Mouse (Mus musculus) hindbrain, embryonic 16.5 days (tissue): Measurements from ENCODE around the gene Polr2j. TPM values are rescaled to one million over a fixed set of nuclear protein-coding genes. Genes with fewer than 3 reads are reported as not detected.

Experiments
- ATAC-seq: fragments of 200-750 bp; cut with Nextera tagmentation; 2 replicates; pipeline ENCODE4 v1.8.0; 2017; ENCODE audit warnings: moderate TSS enrichment, moderate library complexity
- H3K27ac ChIP-seq: fragments of 300-500 bp; sonication (generic); 2 replicates; pipeline ENCODE4 v1.5.1; 2014; ENCODE audit warnings: low read depth, mild to moderate bottlenecking, control low read depth, low read length, moderate library complexity
- H3K27me3 ChIP-seq: fragments of 300-500 bp; sonication (generic); replicated peaks from 2 replicates; pipeline ENCODE4 v1.6.1; 2014; ENCODE audit warnings: low read length; ENCODE audit not compliant: control insufficient read depth, insufficient read depth
- H3K36me3 ChIP-seq: fragments of 300-500 bp; sonication (generic); 2 replicates; pipeline ENCODE4 v1.6.1; 2014; ENCODE audit warnings: mild to moderate bottlenecking, low read length, moderate library complexity, mixed read lengths; ENCODE audit not compliant: control insufficient read depth, insufficient read depth
- H3K4me1 ChIP-seq: fragments of 300-500 bp; sonication (generic); 2 replicates; pipeline ENCODE4 v1.6.1; 2014; ENCODE audit warnings: low read depth, low read length; ENCODE audit not compliant: control insufficient read depth, insufficient read depth
- H3K4me2 ChIP-seq: fragments of 300-500 bp; sonication (generic); 2 replicates; pipeline ENCODE4 v1.6.1; 2014; ENCODE audit warnings: mild to moderate bottlenecking, low read length, control low read depth, moderate library complexity
- H3K4me3 ChIP-seq: fragments of 300-500 bp; sonication (generic); 2 replicates; pipeline ENCODE4 v1.5.1; 2014; ENCODE audit warnings: mild to moderate bottlenecking, low read length, control low read depth, moderate library complexity
- H3K9ac ChIP-seq: fragments of 300-500 bp; sonication (generic); 2 replicates; pipeline ENCODE4 v1.6.1; 2014; ENCODE audit warnings: low read depth, mild to moderate bottlenecking, control low read depth, low read length, moderate library complexity
- H3K9me3 ChIP-seq: fragments of 300-500 bp; sonication (generic); 2 replicates; pipeline ENCODE4 v1.6.1; 2014; ENCODE audit warnings: mild to moderate bottlenecking, low read length, moderate library complexity; ENCODE audit not compliant: control insufficient read depth
- WGBS: fragments of 180-500 bp; shearing (Covaris S2); extraction: QIAGEN DNeasy Blood & Tissue Kit; methylation state at CpG from one replicate; pipeline ENCODE4 v1.1.7; 2014; 5-methylcytosine and 5-hydroxymethylcytosine counted together
- polyA plus RNA-seq: library from polyadenylated mRNA; unstranded; fragments of >200 nt; fragmentation: Nextera tagmentation; extraction: Ambion mirVana; gene quantifications from 2 replicates; pipeline ENCODE4 v1.2.1, GENCODE M21; 2015

Polr2j gene
- polyA plus RNA-seq, 1 experiment from 2014 or later = 210 TPM

DNA sequence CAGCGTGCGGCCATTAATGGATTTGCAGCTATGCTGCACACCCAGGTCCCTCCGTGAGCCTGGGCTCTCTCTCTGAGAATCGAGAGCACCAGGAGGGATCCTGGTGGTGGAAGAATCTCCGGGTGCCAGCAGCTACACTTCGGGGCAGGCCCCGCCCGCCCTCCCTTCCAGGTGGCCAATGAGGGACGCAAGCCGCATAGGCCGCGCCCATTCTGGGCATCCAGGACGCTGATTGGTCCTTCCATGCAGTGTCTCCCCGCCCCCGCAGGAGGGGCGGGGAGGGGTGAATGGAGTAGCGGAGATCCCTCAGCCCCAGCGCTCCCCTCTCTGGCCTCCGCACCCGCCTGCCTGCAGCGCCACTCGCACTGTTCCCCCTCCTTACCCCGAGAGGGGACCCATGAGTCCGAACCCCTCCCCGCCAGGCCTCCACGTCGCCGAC, 32.7 kb upstream of the Polr2j start, which contains the start of gene Rasa4:
Rasa4 (plus strand) TSS at position 248 of the 439 bp plus-strand sequence.
- ATAC-seq = peak; percentile 97
- no peaks in the 10 kb centered on the region for H3K36me3 ChIP-seq
- peaks cover 16% of the 10 kb centered on the region for H3K4me1 ChIP-seq
- H3K4me2 ChIP-seq = peak within 1 kb of the TSS; percentile 93
- H3K27me3 ChIP-seq = no peaks in the 10 kb centered on the region
- peak within 1 kb of the TSS; percentile 56; the same call in 1 of the 2 replicates for H3K27ac ChIP-seq
- H3K4me3 ChIP-seq = peak within 1 kb of the TSS; percentile 74
- H3K9me3 ChIP-seq = no peaks in the 10 kb centered on the region
- WGBS = 0% methylated on average over 24 of the region's 28 CpGs
- peak within 1 kb of the TSS; percentile 77 for H3K9ac ChIP-seq

DNA sequence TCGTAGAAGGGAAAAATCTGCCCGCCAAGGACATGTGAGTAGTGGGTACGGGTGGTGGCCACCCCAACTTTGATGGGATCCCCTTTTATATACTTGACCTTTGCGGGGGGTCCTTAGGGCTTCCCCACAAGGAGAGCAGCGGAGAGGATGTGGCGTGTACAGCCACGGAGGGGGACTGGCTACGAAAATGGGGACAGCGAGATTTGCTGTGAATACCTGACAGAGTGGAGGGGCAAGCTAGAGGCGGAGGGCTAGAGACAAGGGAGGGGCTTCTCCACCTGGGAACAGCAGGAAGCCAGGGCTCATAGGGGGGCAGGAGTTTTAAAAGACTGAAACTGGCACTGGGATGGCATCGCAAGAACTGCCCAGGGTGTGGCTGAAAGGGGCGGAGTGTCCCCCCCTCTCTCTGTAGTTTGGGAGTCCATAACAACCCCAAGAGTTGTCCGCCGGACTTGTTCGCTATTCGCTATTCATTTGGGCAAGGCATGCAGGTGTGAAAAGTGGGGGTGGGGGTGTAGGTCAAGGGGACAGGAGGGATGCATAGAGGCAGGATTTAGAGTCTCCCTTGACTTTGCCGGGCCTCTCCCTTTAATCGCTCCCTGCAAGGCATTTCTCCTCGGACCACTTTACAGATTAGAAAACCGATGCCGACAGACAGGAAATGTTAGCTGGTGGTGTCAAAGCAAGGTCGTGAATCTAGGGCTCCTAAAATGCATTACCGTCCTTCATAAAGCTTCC, 32.1 kb upstream of the Polr2j start:
- ATAC-seq = peak; percentile 48
- peak overlapping the region; percentile 77 for H3K9ac ChIP-seq
- H3K27ac ChIP-seq = peak overlapping the region; percentile 56; the same call in 1 of the 2 replicates
- peaks cover 16% of the 10 kb centered on the region for H3K4me1 ChIP-seq
- no peaks in the 10 kb centered on the region for H3K27me3 ChIP-seq
- no peaks in the 10 kb centered on the region for H3K9me3 ChIP-seq
- H3K36me3 ChIP-seq = no peaks in the 10 kb centered on the region
- 2% methylated on average over 23 of the region's 23 CpGs for WGBS
- H3K4me3 ChIP-seq = peak overlapping the region; percentile 74
- peak overlapping the region; percentile 93 for H3K4me2 ChIP-seq

- H3K27ac ChIP-seq = peak overlapping the region; percentile 44; the same call in 1 of the 2 replicates
- peaks cover 16% of the 10 kb centered on the region for H3K4me1 ChIP-seq
- peak; percentile 27; the same call in 1 of the 2 replicates for ATAC-seq
- no peaks in the 10 kb centered on the region for H3K9me3 ChIP-seq
- H3K27me3 ChIP-seq = no peaks in the 10 kb centered on the region
- no peaks in the 10 kb centered on the region for H3K36me3 ChIP-seq
- H3K9ac ChIP-seq = peak overlapping the region; percentile 77
- WGBS = 5% methylated on average over 21 of the region's 21 CpGs
- H3K4me2 ChIP-seq = peak overlapping the region; percentile 93
- peak overlapping the region; percentile 74 for H3K4me3 ChIP-seq
These were observed 31.4 kb upstream of the Polr2j start for GRCm38 (mm10) chr5:136084891-136085651.

GRCm38 (mm10) chr5:136086290-136086689, 30.1 kb upstream of the Polr2j start:
- H3K27me3 ChIP-seq = no peaks in the 10 kb centered on the region
- no peak overlapping the region for H3K4me3 ChIP-seq
- no peaks in the 10 kb centered on the region for H3K36me3 ChIP-seq
- peaks cover 16% of the 10 kb centered on the region for H3K4me1 ChIP-seq
- no peak overlapping the region for H3K9ac ChIP-seq
- WGBS = 88% methylated on average over 8 of the region's 8 CpGs
- H3K4me2 ChIP-seq = no peak overlapping the region
- H3K9me3 ChIP-seq = no peaks in the 10 kb centered on the region
- no peak overlapping the region for H3K27ac ChIP-seq
- ATAC-seq = no peak

DNA sequence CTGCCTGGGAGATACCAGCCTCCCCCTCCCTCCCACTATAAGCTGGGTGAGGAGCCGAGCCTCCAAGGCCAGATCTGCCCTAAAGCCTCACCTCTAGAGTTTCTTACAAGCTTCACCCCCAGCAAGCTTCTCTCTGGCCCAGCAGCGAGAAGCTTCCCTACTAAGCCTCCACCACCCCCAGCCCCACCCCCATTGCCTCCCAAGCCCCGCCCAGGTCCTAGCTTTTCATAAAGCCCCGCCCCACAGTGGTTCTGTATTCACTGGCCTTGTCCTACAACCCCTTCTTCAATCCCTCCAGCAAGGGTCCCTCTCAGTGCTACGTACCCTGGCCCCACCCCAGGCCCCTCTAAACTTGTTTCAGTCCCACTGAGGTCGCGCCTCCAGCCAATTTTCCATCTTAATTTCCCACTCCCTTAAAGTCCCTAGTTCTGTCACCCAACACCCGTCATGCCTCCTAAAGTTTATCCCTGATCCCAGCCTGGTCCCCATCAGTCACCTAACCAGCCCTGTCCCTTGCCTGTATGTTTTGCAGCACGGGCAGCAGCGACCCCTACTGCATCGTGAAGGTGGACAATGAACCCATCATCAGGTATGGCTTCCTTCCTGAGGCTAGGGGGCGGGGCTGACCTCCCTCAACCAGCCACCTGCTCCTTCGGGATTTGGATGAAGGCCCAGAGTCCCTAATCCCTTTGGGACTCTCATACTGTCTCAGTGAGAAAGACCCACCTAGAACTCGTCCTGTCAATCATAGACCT, 27.4 kb upstream of the Polr2j start:
- no peak overlapping the region for H3K4me2 ChIP-seq
- H3K36me3 ChIP-seq = no peaks in the 10 kb centered on the region
- H3K4me3 ChIP-seq = no peak overlapping the region
- WGBS = 17% methylated on average over 14 of the region's 14 CpGs
- no peaks in the 10 kb centered on the region for H3K27me3 ChIP-seq
- no peak overlapping the region for H3K9ac ChIP-seq
- H3K4me1 ChIP-seq = peaks cover 14% of the 10 kb centered on the region
- no peak overlapping the region for H3K27ac ChIP-seq
- no peaks in the 10 kb centered on the region for H3K9me3 ChIP-seq
- ATAC-seq = no peak

DNA sequence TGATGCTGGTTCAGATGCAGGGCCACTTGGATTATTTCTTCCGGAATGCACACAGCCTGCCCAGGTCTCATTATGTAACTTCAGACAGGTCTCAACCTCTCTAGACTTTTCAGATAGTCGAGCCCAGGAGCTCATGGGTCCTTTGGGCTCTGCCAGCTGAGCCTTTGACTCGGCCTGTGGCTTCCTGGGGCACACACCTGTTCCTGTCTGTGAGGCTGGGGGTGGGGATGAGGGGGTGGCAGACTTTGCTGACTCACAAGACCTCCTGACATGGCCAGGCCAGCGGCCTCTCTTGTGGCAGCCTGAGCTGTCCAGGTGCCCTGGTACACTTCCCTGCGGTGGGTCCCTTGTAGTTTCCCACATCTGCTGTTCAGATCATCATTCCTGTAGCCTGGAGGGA, 24.5 kb upstream of the Polr2j start:
- no peaks in the 10 kb centered on the region for H3K9me3 ChIP-seq
- H3K27ac ChIP-seq = no peak overlapping the region
- H3K4me1 ChIP-seq = no peaks in the 10 kb centered on the region
- no peaks in the 10 kb centered on the region for H3K36me3 ChIP-seq
- no peak for ATAC-seq
- no peak overlapping the region for H3K4me3 ChIP-seq
- no peaks in the 10 kb centered on the region for H3K27me3 ChIP-seq
- no peak overlapping the region for H3K4me2 ChIP-seq
- 65% methylated on average over 5 of the region's 5 CpGs for WGBS
- H3K9ac ChIP-seq = no peak overlapping the region

DNA sequence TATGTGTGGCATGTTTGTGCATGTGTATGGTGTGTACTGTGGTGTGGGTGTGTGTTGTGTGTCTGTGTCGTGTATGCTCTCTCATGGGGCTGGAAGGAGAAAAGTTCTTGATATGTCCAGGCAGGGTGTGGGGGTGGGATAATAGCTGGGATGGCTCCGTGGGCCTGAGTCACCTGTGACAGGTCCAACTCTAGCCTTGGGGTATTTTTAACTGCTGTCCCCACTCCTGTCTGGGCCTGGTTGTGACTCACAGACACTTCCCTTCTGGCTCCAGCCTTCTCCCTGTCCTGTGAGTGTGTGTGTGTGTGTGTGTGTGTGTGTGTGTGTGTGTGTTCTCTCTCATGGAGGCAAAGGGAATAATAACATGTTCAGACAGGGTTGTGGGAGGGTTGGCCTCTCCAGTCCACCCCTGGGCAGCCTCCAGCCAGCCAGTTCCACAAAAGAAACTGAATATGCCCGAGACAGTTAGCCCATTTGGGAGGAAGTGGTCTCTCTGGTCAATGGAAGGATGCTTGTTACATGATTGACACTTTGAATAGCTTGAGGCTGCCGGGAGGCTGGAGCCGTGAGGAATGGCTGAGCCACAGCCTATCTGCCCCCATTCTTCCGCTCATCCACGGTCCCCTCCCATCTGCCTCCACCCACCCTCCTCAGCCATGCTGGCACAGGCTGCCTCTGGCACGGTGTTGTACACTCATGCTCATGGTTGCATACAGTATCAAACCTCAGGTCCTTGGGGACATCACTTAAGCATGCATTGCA, 22.0 kb upstream of the Polr2j start:
- no peak overlapping the region for H3K9ac ChIP-seq
- H3K4me2 ChIP-seq = no peak overlapping the region
- no peak overlapping the region for H3K27ac ChIP-seq
- no peak overlapping the region for H3K4me3 ChIP-seq
- no peaks in the 10 kb centered on the region for H3K27me3 ChIP-seq
- 44% methylated on average over 8 of the region's 8 CpGs for WGBS
- ATAC-seq = no peak
- H3K4me1 ChIP-seq = no peaks in the 10 kb centered on the region
- no peaks in the 10 kb centered on the region for H3K36me3 ChIP-seq
- no peaks in the 10 kb centered on the region for H3K9me3 ChIP-seq

- 65% methylated on average over 7 of the region's 7 CpGs for WGBS
- H3K9me3 ChIP-seq = no peaks in the 10 kb centered on the region
- H3K4me2 ChIP-seq = no peak overlapping the region
- H3K36me3 ChIP-seq = no peaks in the 10 kb centered on the region
- no peak overlapping the region for H3K27ac ChIP-seq
- H3K4me1 ChIP-seq = no peaks in the 10 kb centered on the region
- no peak for ATAC-seq
- no peaks in the 10 kb centered on the region for H3K27me3 ChIP-seq
- H3K4me3 ChIP-seq = no peak overlapping the region
- H3K9ac ChIP-seq = no peak overlapping the region
These were observed 21.3 kb upstream of the Polr2j start for GRCm38 (mm10) chr5:136095089-136095488.
